Mouse (Mus musculus) ES-Bruce4 (cell line): ENCODE results near the gene Pusl1.

Source experiments
- CTCF ChIP-seq: IDR thresholded peaks from one replicate; pipeline ENCODE4 v1.8.1; 2011; ENCODE audit warnings: low read depth, low read length
- POLR2A ChIP-seq: IDR thresholded peaks from one replicate; pipeline ENCODE4 v1.8.1; 2011; ENCODE audit warnings: low read length; ENCODE audit not compliant: insufficient read depth

GRCm38 (mm10) chr4:155854991-155855390 is 36.6 kb downstream of the Pusl1 start:
- no peak for TF ChIP-seq POLR2A
- no peak for TF ChIP-seq CTCF
